Mouse (Mus musculus): ENCODE results near the gene Rnase9.

DNA sequence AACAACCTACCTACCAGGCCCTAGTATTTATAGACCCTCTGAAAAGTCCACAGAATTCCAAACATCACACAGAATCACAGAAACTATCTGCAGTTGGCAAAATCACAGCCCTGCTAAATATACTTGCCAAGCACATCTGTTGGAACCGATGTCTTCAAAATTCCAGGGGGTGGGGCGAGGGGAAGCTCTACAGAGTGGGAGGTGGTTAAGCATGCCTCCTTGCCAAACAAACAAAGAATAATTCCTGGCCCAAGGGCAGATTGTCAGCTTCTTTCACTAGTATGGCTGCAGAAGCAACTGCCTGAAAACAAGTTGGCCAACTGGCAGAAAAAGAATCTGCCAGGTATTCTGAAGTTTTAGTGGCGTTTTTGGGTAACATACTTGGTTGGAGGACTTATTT lies 24.4 kb downstream of the Rnase9 start:
- TF ChIP-seq CTCF (conservative IDR thresholded peaks at IDR 0.05 in 1 of 2, IDR thresholded peaks at IDR 0.05 in 1 of 2; ENCODE audit: low read depth in 2 of 2, low read length in 2 of 2) (no peak), BHLHE40 (IDR thresholded peaks at IDR 0.05; ENCODE audit: low read depth, low read length) (no peak), POLR2A (IDR thresholded peaks at IDR 0.05; ENCODE audit: low read depth, low read length) (no peak)
